Comparison of ENCODE assay signal across 19 mouse cellular contexts in the genomic region with DNA sequence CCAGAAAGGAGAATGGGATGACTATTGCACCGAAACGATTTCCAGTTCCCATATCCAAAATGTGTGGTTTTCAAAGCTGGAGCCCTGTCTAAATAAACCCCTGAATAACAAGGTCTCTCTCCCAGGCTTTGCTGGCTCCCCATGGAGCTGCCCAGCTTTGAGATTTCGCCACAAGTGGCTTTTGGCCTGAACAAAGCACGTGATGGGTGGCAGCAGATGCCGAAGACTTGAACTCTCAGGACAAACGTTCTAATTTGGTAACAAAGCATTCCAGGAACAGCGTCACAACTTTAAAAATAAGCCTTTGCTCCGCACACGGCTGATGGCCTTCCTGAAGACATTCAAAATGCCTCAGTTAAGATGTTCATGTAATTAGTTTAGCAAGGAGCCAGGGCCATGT.
DNase-seq lines count a peak whose midpoint lies in the region; ATAC-seq lines count a peak whose summit lies in the region.
"Had no signal": no experiment of that assay in that cellular context is flagged by ENCODE, and none has a peak within 500 bp of the region (broad histone marks: within the 10 kb centered on the region; RNA-seq: fewer than 3 reads in every experiment).

No protein-coding gene starts in this region.

- H3K4me2 ChIP-seq in heart, embryonic 12.5 days = peak overlapping the region; percentile 1; the same call in 1 of the 2 replicates
- H3K4me2 ChIP-seq: midbrain, embryonic 15.5 days had no signal

- no peaks in the 10 kb centered on the region; the same call in 1 of the 2 replicates for H3K27me3 ChIP-seq in heart, embryonic 10.5 days (ENCODE audit: insufficient read depth, poor library complexity, severe bottlenecking)
- no peaks in the 10 kb centered on the region for H3K27me3 ChIP-seq in heart, embryonic 12.5 days (replicated peaks)
- H3K27me3 ChIP-seq: CH12.LX; midbrain, embryonic 15.5 days had no signal

- no peak overlapping the region for H3K4me3 ChIP-seq in heart, embryonic 10.5 days
- no peak overlapping the region for H3K4me3 ChIP-seq in heart, embryonic 12.5 days
- H3K4me3 ChIP-seq: embryonic facial prominence, embryonic 10.5 days; hindbrain, embryonic 10.5 days; midbrain, embryonic 15.5 days had no signal

- H3K27ac ChIP-seq in heart, embryonic 10.5 days = no peak overlapping the region
- H3K27ac ChIP-seq in heart, embryonic 12.5 days (ENCODE audit: poor library complexity, severe bottlenecking) = no peak overlapping the region
- H3K27ac ChIP-seq: embryonic facial prominence, embryonic 10.5 days; hindbrain, embryonic 10.5 days; hindbrain, postnatal 0 days; midbrain, embryonic 15.5 days had no signal

- no peak for ATAC-seq in heart, embryonic 12.5 days (ENCODE audit: insufficient number of reproducible peaks, low FRiP score)
- ATAC-seq: hindbrain, postnatal 0 days; midbrain, embryonic 15.5 days had no signal

- H3K9me3 ChIP-seq in heart, embryonic 10.5 days = no peaks in the 10 kb centered on the region
- no peaks in the 10 kb centered on the region for H3K9me3 ChIP-seq in heart, embryonic 12.5 days (replicated peaks)
- H3K9me3 ChIP-seq: embryonic facial prominence, embryonic 10.5 days; hindbrain, embryonic 10.5 days; midbrain, embryonic 15.5 days had no signal

- H3K36me3 ChIP-seq in heart, embryonic 10.5 days = no peaks in the 10 kb centered on the region
- no peaks in the 10 kb centered on the region for H3K36me3 ChIP-seq in heart, embryonic 12.5 days
- H3K36me3 ChIP-seq: embryonic facial prominence, embryonic 10.5 days; hindbrain, embryonic 10.5 days; midbrain, embryonic 15.5 days had no signal

- 52% methylated on average over 9 of the region's 9 CpGs for WGBS in heart, embryonic 10.5 days
- 57% methylated on average over 9 of the region's 9 CpGs for WGBS in heart, embryonic 12.5 days

- no peak overlapping the region for H3K9ac ChIP-seq in heart, embryonic 12.5 days
- H3K9ac ChIP-seq: midbrain, embryonic 15.5 days had no signal

- DNase-seq in heart, adult 11 months = peak; percentile 92
- no peak for DNase-seq in heart, embryonic 10.5 days (ENCODE audit: low spot score)
- DNase-seq in adrenal gland, postnatal 14 days = peak; percentile 52
- peak; percentile 41 for DNase-seq in heart, postnatal 4 days
- DNase-seq in frontal cortex, postnatal 25 days (ENCODE audit: low spot score in 2 of 2) = no peak
- DNase-seq in kidney, postnatal 4 days = no peak
- DNase-seq in embryo, embryonic 10.5 days (ENCODE audit: low spot score) = no peak
- DNase-seq: cerebellum, adult 11-12 months; cerebellum, postnatal 36 days; kidney, adult 11 months; liver; lung, postnatal 14 days; thymus, postnatal 14 days had no signal

- H3K4me1 ChIP-seq in heart, embryonic 10.5 days = peaks cover 8% of the 10 kb centered on the region; the same call in 1 of the 2 replicates
- peaks cover 8% of the 10 kb centered on the region for H3K4me1 ChIP-seq in heart, embryonic 12.5 days (replicated peaks)
- H3K4me1 ChIP-seq: hindbrain, embryonic 10.5 days; midbrain, embryonic 15.5 days had no signal

Comparison
In these comparisons a context has a peak if more than half of its experiments do, and no peak if none do; other contexts are left out.
1. DNase-seq: peak in heart, adult 11 months (single experiment), adrenal gland, postnatal 14 days (single experiment) and heart, postnatal 4 days (single experiment); none in heart, embryonic 10.5 days (single experiment), frontal cortex, postnatal 25 days (0 of 2), kidney, postnatal 4 days (0 of 2) and embryo, embryonic 10.5 days (single experiment).